Mouse (Mus musculus): Measurements from ENCODE around the gene Ptprr. TPM values are rescaled to one million over a fixed set of nuclear protein-coding genes. Genes with fewer than 3 reads are reported as not detected.

The Ptprr gene
- total and polyA plus RNA-seq, 2 experiments from 2014 or later: 23.8 to 25.1 TPM

DNA sequence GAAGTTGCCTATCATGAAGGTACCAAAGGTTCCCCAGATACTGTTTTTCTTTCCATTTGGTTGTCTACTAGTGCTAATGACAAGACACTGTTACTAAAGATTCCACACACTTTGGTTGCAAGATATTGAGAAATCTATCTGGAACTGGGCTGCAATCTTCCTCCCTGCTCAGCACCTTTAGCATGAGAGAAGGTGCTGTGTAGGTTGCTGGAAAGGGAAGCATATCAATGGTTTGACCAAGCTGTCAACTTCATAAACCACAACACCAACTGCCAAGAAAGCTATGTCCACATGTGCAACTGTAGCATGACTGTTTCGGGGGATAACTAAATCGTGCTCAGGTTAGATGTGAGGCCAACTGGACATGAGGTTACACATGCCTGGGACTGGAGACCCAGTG, 103.5 kb downstream of the Ptprr start:
- H3K36me3 ChIP-seq (ENCODE audit: insufficient read depth, low read length): no peaks in the 10 kb centered on the region
- H3K4me3 ChIP-seq (ENCODE audit: low read depth, low read length): no peak overlapping the region
- 91% methylated on average over 2 of the region's 2 CpGs for WGBS

DNA sequence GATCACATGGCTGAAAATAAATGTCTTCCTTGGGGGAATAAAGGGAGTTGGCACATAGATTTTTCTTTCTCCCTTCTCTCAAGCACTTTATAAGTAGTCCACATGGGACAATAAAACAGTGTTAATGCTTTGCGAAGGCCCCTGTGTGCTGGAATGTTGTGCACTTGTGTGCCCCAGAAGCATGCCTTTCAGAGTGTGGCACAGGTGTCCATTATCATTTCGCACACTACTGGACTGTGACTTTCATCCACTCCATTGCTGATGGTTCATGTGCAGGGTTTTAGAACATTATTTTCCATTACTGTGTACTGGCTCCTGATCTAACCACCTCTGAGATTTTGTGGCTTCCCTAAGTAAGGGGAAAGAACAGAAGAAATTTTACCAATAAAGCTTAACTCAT, 105.8 kb downstream of the Ptprr start:
- no peak for ATAC-seq (ENCODE audit: low FRiP score)
- no peaks in the 10 kb centered on the region for H3K27me3 ChIP-seq (ENCODE audit: insufficient read depth, low read length)

More for the DNA sequence above, 103.5 kb downstream of the Ptprr start:
- Histone ChIP-seq H3K9ac (replicated peaks; ENCODE audit: low read length, poor library complexity, severe bottlenecking) (no peak overlapping the region), H3K27ac (ENCODE audit: low read depth, low read length) (no peak overlapping the region), H3K9me3 (ENCODE audit: low read length) (no peaks in the 10 kb centered on the region), H3K27me3 (ENCODE audit: insufficient read depth, low read length) (no peaks in the 10 kb centered on the region), H3K4me2 (ENCODE audit: low read depth, low read length, poor library complexity, severe bottlenecking) (no peak overlapping the region), H3K4me1 (ENCODE audit: insufficient read depth, low read length) (no peaks in the 10 kb centered on the region)
- ATAC-seq (ENCODE audit: low FRiP score) (no peak), DNase-seq (ENCODE audit: low spot score) (no peak)
- TF ChIP-seq CTCF (IDR thresholded peaks at IDR 0.05): no peak

DNA sequence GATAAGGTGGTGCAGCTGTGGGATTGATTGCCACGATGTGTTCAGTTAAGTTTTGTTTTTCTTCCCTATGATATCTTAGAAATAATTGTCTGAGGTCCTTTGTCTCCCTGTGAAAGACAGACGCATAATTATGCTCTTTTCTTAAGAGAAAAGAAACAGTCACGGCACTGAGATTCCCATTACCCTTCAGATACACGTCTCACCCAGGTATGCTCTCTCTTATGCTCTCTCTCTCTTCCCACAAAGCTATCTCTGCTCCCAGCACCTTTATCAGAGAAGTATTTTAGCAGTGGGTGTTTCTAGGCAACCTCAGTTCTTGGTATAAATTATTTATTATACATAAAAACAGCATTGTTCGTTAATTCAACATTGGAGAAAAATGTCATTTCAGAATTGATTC, 107.4 kb downstream of the Ptprr start:
- Histone ChIP-seq H3K4me2 (ENCODE audit: low read depth, low read length, poor library complexity, severe bottlenecking) (no peak overlapping the region), H3K4me3 (ENCODE audit: low read depth, low read length) (no peak overlapping the region), H3K27ac (ENCODE audit: low read depth, low read length) (no peak overlapping the region), H3K4me1 (ENCODE audit: insufficient read depth, low read length) (no peaks in the 10 kb centered on the region), H3K9ac (replicated peaks; ENCODE audit: low read length, poor library complexity, severe bottlenecking) (no peak overlapping the region), H3K36me3 (ENCODE audit: insufficient read depth, low read length) (no peaks in the 10 kb centered on the region), H3K9me3 (ENCODE audit: low read length) (no peaks in the 10 kb centered on the region), H3K27me3 (ENCODE audit: insufficient read depth, low read length) (no peaks in the 10 kb centered on the region)
- DNase-seq (ENCODE audit: low spot score) (no peak), ATAC-seq (ENCODE audit: low FRiP score) (no peak)
- WGBS: 52% methylated on average over 5 of the region's 5 CpGs
- no peak for TF ChIP-seq CTCF (IDR thresholded peaks at IDR 0.05)

More for the DNA sequence above, 105.8 kb downstream of the Ptprr start:
- H3K27ac ChIP-seq (ENCODE audit: low read depth, low read length): no peak overlapping the region
- 90% methylated on average over 2 of the region's 2 CpGs for WGBS
- H3K36me3 ChIP-seq (ENCODE audit: insufficient read depth, low read length): no peaks in the 10 kb centered on the region
- TF ChIP-seq CTCF (IDR thresholded peaks at IDR 0.05): no peak
- H3K4me2 ChIP-seq (ENCODE audit: low read depth, low read length, poor library complexity, severe bottlenecking): no peak overlapping the region
- no peak overlapping the region for H3K4me3 ChIP-seq (ENCODE audit: low read depth, low read length)
- no peaks in the 10 kb centered on the region for H3K4me1 ChIP-seq (ENCODE audit: insufficient read depth, low read length)
- DNase-seq (ENCODE audit: low spot score): no peak
- H3K9me3 ChIP-seq (ENCODE audit: low read length): no peaks in the 10 kb centered on the region
- H3K9ac ChIP-seq (replicated peaks; ENCODE audit: low read length, poor library complexity, severe bottlenecking): no peak overlapping the region

DNA sequence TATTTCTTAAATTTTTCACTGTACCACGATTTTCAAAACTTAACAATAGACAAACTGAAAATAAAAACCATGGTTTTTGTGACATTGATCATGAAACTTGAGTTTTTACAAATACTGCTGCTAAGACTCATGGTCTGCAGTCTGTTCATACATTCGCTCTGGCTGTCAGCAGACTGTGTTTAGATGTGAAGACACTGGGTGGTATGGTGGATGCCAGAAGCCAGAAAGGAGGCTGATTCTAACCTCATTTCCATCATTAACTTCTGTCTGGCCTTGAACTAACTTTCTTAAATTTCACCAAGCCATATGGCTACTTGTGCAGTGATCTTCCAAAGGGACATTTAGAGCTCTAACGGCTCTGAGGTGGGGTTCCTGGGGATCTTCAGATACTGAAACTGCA, 112.4 kb downstream of the Ptprr start:
- Histone ChIP-seq H3K4me1 (ENCODE audit: insufficient read depth, low read length) (no peaks in the 10 kb centered on the region), H3K4me3 (ENCODE audit: low read depth, low read length) (no peak overlapping the region), H3K9ac (replicated peaks; ENCODE audit: low read length, poor library complexity, severe bottlenecking) (no peak overlapping the region), H3K27me3 (ENCODE audit: insufficient read depth, low read length) (no peaks in the 10 kb centered on the region), H3K27ac (ENCODE audit: low read depth, low read length) (no peak overlapping the region), H3K36me3 (ENCODE audit: insufficient read depth, low read length) (no peaks in the 10 kb centered on the region), H3K4me2 (ENCODE audit: low read depth, low read length, poor library complexity, severe bottlenecking) (no peak overlapping the region), H3K9me3 (ENCODE audit: low read length) (no peaks in the 10 kb centered on the region)
- 84% methylated on average over 3 of the region's 3 CpGs for WGBS
- ATAC-seq (ENCODE audit: low FRiP score) (no peak), DNase-seq (ENCODE audit: low spot score) (no peak)
- TF ChIP-seq CTCF (IDR thresholded peaks at IDR 0.05): no peak

DNA sequence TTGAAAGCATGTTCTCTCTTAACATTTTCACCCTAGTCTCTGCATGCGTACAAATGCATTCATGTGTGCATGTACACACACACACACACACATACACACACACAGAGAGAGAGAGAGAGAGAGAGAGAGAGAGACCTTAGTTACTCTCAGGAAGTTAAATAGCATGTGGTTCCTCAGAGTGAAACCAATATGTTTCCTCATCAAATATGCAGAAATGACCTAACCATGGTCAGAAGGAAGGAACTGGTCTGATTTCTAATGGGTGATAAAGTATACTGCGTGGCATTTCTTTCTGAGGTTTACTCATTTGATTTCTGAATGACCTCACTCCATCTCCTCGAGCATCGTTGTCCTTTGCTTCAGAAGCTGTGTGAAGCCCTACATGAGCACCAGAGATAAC, 113.2 kb downstream of the Ptprr start:
- no peak overlapping the region for H3K4me2 ChIP-seq (ENCODE audit: low read depth, low read length, poor library complexity, severe bottlenecking)

DNA sequence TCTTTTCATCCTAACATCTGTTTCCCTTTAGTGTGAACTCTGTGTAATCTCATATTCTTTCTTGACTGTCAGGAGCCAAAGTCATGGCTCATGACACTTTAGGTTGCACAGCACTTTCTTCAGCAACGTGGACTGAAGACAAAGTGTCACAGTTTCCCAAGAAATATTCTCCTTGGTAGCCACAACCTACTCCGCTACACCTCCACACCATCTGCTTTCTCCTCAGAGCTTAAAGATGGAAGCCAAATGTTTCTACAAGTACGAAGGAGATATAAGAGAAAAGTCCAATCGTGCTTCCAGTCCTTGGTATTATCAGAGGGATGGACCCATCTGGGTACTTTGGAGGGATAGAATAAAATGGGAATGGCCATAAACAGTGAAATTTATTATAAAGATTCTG, 114.2 kb downstream of the Ptprr start:
- no peaks in the 10 kb centered on the region for H3K4me1 ChIP-seq (ENCODE audit: insufficient read depth, low read length)
- DNase-seq (ENCODE audit: low spot score) (no peak), ATAC-seq (ENCODE audit: low FRiP score) (no peak)
- no peak for TF ChIP-seq CTCF (IDR thresholded peaks at IDR 0.05)
- no peak overlapping the region for H3K4me3 ChIP-seq (ENCODE audit: low read depth, low read length)
- no peaks in the 10 kb centered on the region for H3K36me3 ChIP-seq (ENCODE audit: insufficient read depth, low read length)
- WGBS: 89% methylated on average over 4 of the region's 4 CpGs
- no peaks in the 10 kb centered on the region for H3K9me3 ChIP-seq (ENCODE audit: low read length)
- H3K27me3 ChIP-seq (ENCODE audit: insufficient read depth, low read length): no peaks in the 10 kb centered on the region
- H3K9ac ChIP-seq (replicated peaks; ENCODE audit: low read length, poor library complexity, severe bottlenecking): no peak overlapping the region
- H3K27ac ChIP-seq (ENCODE audit: low read depth, low read length): no peak overlapping the region
- H3K4me2 ChIP-seq (ENCODE audit: low read depth, low read length, poor library complexity, severe bottlenecking): no peak overlapping the region

More for the DNA sequence above, 113.2 kb downstream of the Ptprr start:
- Histone ChIP-seq H3K9me3 (ENCODE audit: low read length) (no peaks in the 10 kb centered on the region), H3K9ac (replicated peaks; ENCODE audit: low read length, poor library complexity, severe bottlenecking) (no peak overlapping the region), H3K4me1 (ENCODE audit: insufficient read depth, low read length) (no peaks in the 10 kb centered on the region), H3K27me3 (ENCODE audit: insufficient read depth, low read length) (no peaks in the 10 kb centered on the region), H3K4me3 (ENCODE audit: low read depth, low read length) (no peak overlapping the region), H3K36me3 (ENCODE audit: insufficient read depth, low read length) (no peaks in the 10 kb centered on the region), H3K27ac (ENCODE audit: low read depth, low read length) (no peak overlapping the region)
- DNase-seq (ENCODE audit: low spot score) (no peak), ATAC-seq (ENCODE audit: low FRiP score) (no peak)
- WGBS: 91% methylated on average over 4 of the region's 4 CpGs
- no peak for TF ChIP-seq CTCF (IDR thresholded peaks at IDR 0.05)

Measured in midbrain, postnatal 0 days (tissue).